Mouse (Mus musculus) embryo, embryonic 11.5 days (tissue): ENCODE data around the gene Ankrd33b.

Experiments
- DNase-seq: peaks from one replicate; pipeline ENCODE4 v3.0.0-alpha.2; 2012; ENCODE audit warnings: low read depth, low spot score

Ankrd33b gene

GRCm38 (mm10) chr15:31265845-31266244 is 101.7 kb downstream of the Ankrd33b start:
- no peak for DNase-seq

- DNase-seq: no peak
Observed at GRCm38 (mm10) chr15:31265404-31265803, 102.1 kb downstream of the Ankrd33b start.

GRCm38 (mm10) chr15:31264827-31265226 is 102.7 kb downstream of the Ankrd33b start:
- peak; percentile 65 for DNase-seq

DNA sequence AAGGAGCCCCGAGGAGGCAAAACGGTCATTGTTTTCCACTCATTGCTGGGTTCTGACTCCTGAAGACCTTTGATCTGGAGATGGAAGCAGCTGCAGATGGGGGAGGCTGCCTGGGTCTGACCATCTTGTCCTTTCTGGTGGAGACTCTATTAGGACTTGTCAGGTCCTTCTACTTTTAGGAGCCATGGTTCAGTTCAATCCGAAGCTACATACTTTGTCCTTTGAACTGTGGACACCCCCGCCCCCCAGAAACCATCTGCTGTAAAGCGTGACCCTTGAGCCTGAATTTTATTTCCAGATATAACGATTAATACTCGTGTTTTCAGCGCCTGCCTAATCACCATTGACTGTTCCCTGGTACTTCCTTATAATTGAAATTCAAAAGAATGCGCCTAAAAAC is 105.2 kb downstream of the Ankrd33b start:
- no peak for DNase-seq

- DNase-seq: no peak
Observed at GRCm38 (mm10) chr15:31261094-31261493, 106.4 kb downstream of the Ankrd33b start.

DNA sequence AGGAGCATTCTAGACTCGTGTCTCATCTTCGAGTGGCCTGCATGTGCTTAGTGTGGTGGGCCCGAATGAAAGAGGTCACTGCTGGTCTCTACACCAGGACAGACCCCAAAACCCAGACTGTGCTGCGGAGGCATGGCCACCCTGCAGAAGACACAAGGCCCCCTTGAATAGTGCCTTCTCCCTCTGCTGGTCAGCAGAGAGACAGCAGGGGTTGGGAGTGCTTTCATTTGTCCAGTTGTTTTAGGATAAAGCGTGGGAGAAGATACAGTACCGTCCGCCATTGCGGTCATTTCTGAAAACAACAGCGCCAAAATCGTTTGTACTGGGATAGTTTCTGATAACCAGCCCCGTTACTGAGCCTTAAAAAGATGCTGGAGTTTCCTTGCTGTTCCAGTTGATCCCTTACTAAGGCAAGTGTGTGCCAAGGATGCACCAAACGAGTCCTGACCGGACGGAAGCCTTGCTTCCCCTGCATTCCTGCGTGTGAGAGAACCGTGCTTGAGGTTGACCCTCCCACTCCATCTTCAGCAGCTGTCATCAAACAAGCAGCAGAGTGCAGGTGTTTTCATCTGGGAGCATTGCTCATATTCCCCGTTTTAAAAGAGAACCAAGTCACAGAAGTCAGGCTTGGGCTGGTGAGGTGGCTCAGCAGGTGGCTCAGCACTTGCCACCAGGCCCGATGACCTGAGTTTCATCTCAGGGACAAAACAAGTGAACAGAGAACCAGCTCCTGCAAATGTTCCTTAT is 108.7 kb downstream of the Ankrd33b start:
- no peak for DNase-seq

- DNase-seq: no peak
Observed at GRCm38 (mm10) chr15:31258029-31258692, 109.4 kb downstream of the Ankrd33b start.

DNA sequence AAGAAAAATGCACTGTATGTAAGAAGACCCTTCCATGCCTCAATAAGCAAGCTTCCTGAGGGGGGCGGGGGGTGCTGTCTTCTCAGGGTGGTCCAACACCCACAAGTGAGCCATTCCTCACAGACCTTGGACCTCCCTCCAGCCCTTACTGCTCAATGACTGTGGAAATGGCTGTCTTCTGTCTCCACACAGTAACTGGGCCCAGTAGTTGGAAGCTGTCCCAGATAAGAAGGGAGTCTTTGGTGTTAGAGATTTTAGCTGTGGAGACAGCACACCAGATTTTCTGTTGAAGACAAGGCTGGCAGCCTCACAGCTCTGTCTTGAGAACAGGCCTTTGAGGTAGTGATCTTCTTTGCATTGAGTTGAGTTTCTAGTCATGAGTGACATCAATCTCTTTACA is 110.2 kb downstream of the Ankrd33b start:
- DNase-seq: no peak

GRCm38 (mm10) chr15:31255762-31256161 is 111.8 kb downstream of the Ankrd33b start:
- no peak for DNase-seq

GRCm38 (mm10) chr15:31254939-31255535 is 112.5 kb downstream of the Ankrd33b start:
- DNase-seq: no peak

DNA sequence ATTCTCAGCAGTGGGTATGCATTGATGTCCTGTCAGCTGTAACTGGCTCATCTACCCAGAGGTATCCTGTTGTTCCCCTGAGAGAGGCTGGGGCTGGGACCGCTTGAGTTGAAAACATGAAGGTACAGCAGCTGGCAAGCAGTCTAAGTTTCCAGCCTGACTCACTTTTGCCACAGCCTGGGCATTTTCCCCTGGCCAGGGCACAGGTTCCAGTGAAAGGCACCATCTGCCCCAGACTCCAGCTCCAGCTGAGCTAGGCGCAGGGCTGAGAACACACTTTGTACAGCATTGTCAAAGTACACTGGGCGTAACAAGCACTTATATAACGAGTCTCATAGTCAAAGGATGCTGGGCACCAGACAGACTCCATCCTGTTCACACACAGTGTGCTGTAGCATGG is 113.6 kb downstream of the Ankrd33b start:
- DNase-seq: no peak

GRCm38 (mm10) chr15:31253380-31253779 is 114.1 kb downstream of the Ankrd33b start:
- no peak for DNase-seq

- DNase-seq: no peak
Observed at GRCm38 (mm10) chr15:31252590-31253311, 114.8 kb downstream of the Ankrd33b start.

DNA sequence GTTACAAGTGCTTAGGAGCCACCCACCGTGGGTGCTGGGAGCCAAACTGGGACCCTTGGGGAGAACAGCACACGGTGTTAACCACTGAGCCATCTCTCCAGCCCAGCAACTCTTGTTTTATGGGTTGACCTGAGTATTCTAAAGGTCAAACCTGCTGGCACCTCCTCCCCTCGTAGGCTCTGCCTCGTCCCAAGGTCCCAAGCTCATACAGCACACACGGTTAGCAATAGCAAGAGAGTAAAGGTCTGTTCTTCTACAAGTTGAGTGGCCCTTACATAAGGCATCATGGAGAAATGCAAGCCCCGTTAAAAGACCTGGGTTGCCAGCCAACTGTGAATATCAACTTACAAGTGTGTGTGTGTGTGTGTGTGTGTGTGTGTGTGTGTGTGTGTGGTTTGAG is 116.3 kb downstream of the Ankrd33b start:
- no peak for DNase-seq

GRCm38 (mm10) chr15:31250676-31251075 is 116.8 kb downstream of the Ankrd33b start:
- no peak for DNase-seq

GRCm38 (mm10) chr15:31250027-31250426 is 117.5 kb downstream of the Ankrd33b start:
- no peak for DNase-seq

DNA sequence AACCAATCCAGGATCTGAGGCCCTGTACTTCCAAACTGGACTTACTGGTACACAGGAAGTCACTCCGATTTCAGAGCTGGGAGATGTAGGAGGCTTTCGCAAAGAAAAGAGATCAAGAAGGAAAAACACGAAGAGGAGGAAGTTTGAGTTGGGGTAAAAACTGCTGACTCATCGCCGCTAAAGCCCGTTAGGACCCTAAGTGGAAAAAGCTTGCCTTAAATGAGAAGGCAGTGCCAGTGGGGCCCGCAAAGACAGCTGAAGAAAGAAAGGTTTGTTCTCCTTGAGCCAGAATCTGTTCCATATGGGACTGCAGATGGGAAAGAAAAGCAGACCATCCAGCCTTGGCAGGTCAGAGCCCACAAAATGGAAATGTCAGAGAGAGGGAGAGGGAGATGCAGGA is 118.6 kb downstream of the Ankrd33b start:
- DNase-seq: no peak

GRCm38 (mm10) chr15:31247035-31247434 is 120.5 kb downstream of the Ankrd33b start:
- no peak for DNase-seq

- no peak for DNase-seq
Observed at GRCm38 (mm10) chr15:31245934-31246333, 121.6 kb downstream of the Ankrd33b start.

GRCm38 (mm10) chr15:31244696-31245445 is 122.7 kb downstream of the Ankrd33b start:
- no peak for DNase-seq

DNA sequence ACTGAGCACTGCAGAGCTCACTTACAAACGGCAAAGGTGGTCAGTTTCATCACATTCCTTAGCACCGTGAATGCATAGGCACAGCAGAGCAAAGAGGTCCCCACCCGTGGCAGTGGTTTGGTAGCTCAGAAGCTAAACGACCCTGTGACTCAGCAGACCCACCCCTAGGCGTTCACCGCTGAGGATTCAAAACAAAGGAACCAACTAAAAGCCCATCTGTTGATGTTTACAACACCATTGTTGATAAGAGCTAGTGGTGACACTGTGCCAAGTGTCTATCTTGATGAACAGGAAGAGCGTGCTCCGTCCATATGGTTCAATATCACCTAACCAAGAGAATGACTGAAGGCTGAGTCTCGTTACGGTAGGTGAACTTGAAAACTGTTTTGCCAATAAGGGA is 124.3 kb downstream of the Ankrd33b start:
- no peak for DNase-seq
